ENCODE assay signal across 8 mouse cellular contexts in the genomic region with DNA sequence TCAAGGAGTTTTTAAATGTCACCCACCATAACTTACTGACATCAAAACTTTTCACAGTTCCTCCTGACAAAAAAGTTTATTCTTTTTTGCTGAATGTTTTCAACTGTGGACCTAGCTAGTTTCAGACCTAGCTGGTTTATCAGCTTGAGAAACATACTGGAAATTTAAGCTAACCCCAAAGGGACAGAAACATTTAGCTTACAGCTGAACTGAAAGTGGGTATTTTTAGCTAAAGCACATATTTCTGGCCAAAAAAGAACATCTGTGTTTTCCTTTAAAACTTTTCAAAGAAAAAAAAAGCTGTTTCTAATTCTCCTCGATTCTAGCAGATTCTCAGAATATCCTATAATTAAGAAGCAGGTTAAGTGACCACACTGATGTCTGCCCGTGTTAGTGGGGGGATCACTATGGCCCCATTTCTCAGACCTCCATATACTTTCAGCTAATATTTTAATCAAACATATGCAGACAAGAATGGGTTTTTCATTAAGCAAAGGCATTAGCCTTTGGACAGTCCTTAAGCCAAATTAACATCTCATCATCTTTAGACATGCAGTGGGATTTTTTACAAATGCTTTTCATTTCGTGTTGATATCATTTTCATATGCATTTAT. TPM values are rescaled to one million over a fixed set of nuclear protein-coding genes. Genes with fewer than 3 reads are reported as not detected.
DNase-seq lines count a peak whose midpoint lies in the region; ATAC-seq and TF ChIP-seq lines count a peak whose summit lies in the region.

No protein-coding gene starts in this region.

- in situ Hi-C loops in CH12.LX (cut with MboI; ENCODE audit: low pct_ligation_motif_present, low pct_unique_long_range_greater_than_20kb, low sequenced_read_pairs), result loop anchor here (10.0 kb wide), 1 partner anchor 52 kb away; no protein-coding TSS in a partner anchor

- TF ChIP-seq CTCF in gastrocnemius, adult 2 months (IDR thresholded peaks at IDR 0.05), result no peak
- no peak for TF ChIP-seq CTCF in CH12.LX (conservative IDR thresholded peaks at IDR 0.05 in 1 of 2, IDR thresholded peaks at IDR 0.05 in 1 of 2; ENCODE audit: low read depth in 2 of 2, low read length in 2 of 2)

- TF ChIP-seq EP300 in CH12.LX (IDR thresholded peaks at IDR 0.05; ENCODE audit: low read length), result peak; percentile 89

- peak overlapping the region; percentile 98 for H3K4me3 ChIP-seq in gastrocnemius, adult 2 months
- H3K4me3 ChIP-seq in CH12.LX (replicated peaks in 1 of 3; ENCODE audit: low read depth in 2 of 3, low read length in 2 of 3, poor library complexity in 1 of 3), result peak overlapping the region; percentile 55 to 88 (median 83)
- peak overlapping the region; percentile 31 for H3K4me3 ChIP-seq in heart, embryonic 16.5 days (ENCODE audit: low read length)
- peak overlapping the region; percentile 86 for H3K4me3 ChIP-seq in liver, embryonic 15.5 days (replicated peaks)

- 39% methylated on average over 3 of the region's 3 CpGs for WGBS in heart, embryonic 16.5 days
- WGBS in liver, embryonic 15.5 days (ENCODE audit: insufficient replicate concordance), result 30% methylated on average over 3 of the region's 3 CpGs

- TF ChIP-seq POLR2A in CH12.LX (IDR thresholded peaks at IDR 0.05; ENCODE audit: low read depth, low read length), result no peak

- ATAC-seq in heart, embryonic 16.5 days (replicated peaks; ENCODE audit: extremely low read depth, insufficient read depth, low FRiP score), result no peak
- no peak for ATAC-seq in liver, embryonic 15.5 days (ENCODE audit: insufficient read depth)
- ATAC-seq in erythroid progenitor cell, adult 5-6 weeks (replicated peaks; ENCODE audit: low FRiP score, poor library complexity, severe bottlenecking), result no peak

- peak overlapping the region; percentile 100 for H3K27ac ChIP-seq in gastrocnemius, adult 2 months
- H3K27ac ChIP-seq in CH12.LX (ENCODE audit: insufficient read depth, low read depth), result peak overlapping the region; percentile 57; the same call in 1 of the 2 replicates
- no peak overlapping the region for H3K27ac ChIP-seq in heart, embryonic 16.5 days (ENCODE audit: low read length)
- H3K27ac ChIP-seq in liver, embryonic 15.5 days (replicated peaks), result peak overlapping the region; percentile 99

- peaks cover 3 to 7% of the 10 kb centered on the region in 2 experiments for H3K36me3 ChIP-seq in CH12.LX (replicated peaks in 1 of 2; ENCODE audit: control insufficient read depth in 1 of 2, insufficient read depth in 1 of 2, low read length in 1 of 2)
- no peaks in the 10 kb centered on the region; the same call in 1 of the 2 replicates for H3K36me3 ChIP-seq in heart, embryonic 16.5 days (ENCODE audit: control insufficient read depth, insufficient read depth)
- H3K36me3 ChIP-seq in liver, embryonic 15.5 days (replicated peaks), result peaks cover 6% of the 10 kb centered on the region

- H3K27me3 ChIP-seq in CH12.LX (replicated peaks), result no peaks in the 10 kb centered on the region
- no peaks in the 10 kb centered on the region for H3K27me3 ChIP-seq in heart, embryonic 16.5 days (ENCODE audit: control insufficient read depth, insufficient read depth, low read length)
- no peaks in the 10 kb centered on the region for H3K27me3 ChIP-seq in liver, embryonic 15.5 days

- peak overlapping the region; percentile 82 for H3K4me2 ChIP-seq in CH12.LX (ENCODE audit: insufficient read depth, low read depth, poor library complexity, severe bottlenecking)
- H3K4me2 ChIP-seq in heart, embryonic 16.5 days (ENCODE audit: low read depth, low read length), result peak overlapping the region; percentile 89
- peak overlapping the region; percentile 76 for H3K4me2 ChIP-seq in liver, embryonic 15.5 days

- no peak for TF ChIP-seq RAD21 in CH12.LX (IDR thresholded peaks at IDR 0.05; ENCODE audit: low read depth, low read length)

- H3K9me3 ChIP-seq in CH12.LX (replicated peaks; ENCODE audit: low read length), result no peaks in the 10 kb centered on the region
- no peaks in the 10 kb centered on the region for H3K9me3 ChIP-seq in heart, embryonic 16.5 days (replicated peaks; ENCODE audit: control insufficient read depth, low read length)
- H3K9me3 ChIP-seq in liver, embryonic 15.5 days (replicated peaks), result no peaks in the 10 kb centered on the region

- peaks cover 2 to 27% of the 10 kb centered on the region in 2 experiments; a peak in 3 of 4 replicates for H3K4me1 ChIP-seq in CH12.LX (ENCODE audit: control insufficient read depth in 1 of 2, insufficient read depth in 2 of 2)
- H3K4me1 ChIP-seq in heart, embryonic 16.5 days (ENCODE audit: control insufficient read depth, insufficient read depth, low read length), result peaks cover 24% of the 10 kb centered on the region
- H3K4me1 ChIP-seq in liver, embryonic 15.5 days (replicated peaks), result peaks cover 45% of the 10 kb centered on the region

- H3K79me2 ChIP-seq in CH12.LX (replicated peaks; ENCODE audit: control insufficient read depth, extremely low read depth, insufficient read depth, poor library complexity, severe bottlenecking), result peaks cover 52% of the 10 kb centered on the region

- H3K9ac ChIP-seq in CH12.LX (ENCODE audit: insufficient read depth, low read depth), result peak overlapping the region; percentile 88
- H3K9ac ChIP-seq in heart, embryonic 16.5 days (ENCODE audit: low read length), result peak overlapping the region; percentile 93
- peak overlapping the region; percentile 99 for H3K9ac ChIP-seq in liver, embryonic 15.5 days

- dilution Hi-C loops in CH12.LX (cut with MboI; ENCODE audit: extremely low pct_ligation_motif_present, extremely low pct_unique_long_range_greater_than_20kb, low sequenced_read_pairs), result no loop called here

- no peak for DNase-seq in gastrocnemius, adult 2 months
- no peak for DNase-seq in gastrocnemius, adult 18-20 months (ENCODE audit: low spot score)
- no peak for DNase-seq in CH12.LX (ENCODE audit: extremely low read depth)
- no peak for DNase-seq in adrenal gland, adult 18-20 months (ENCODE audit: low spot score in 2 of 2)
- no peak for DNase-seq in adrenal gland, adult 8-10 months

- intact Hi-C loops in gastrocnemius, adult 2 months (cut with DNase I), result loop anchor here (2.0 kb wide), 3 partner anchors 62 to 112 kb away; no protein-coding TSS in a partner anchor

TF ChIP-seq in CH12.LX, 34 proteins besides CTCF, POLR2A, EP300 and RAD21 (continues in another document):
- TF ChIP-seq SMC3 (IDR thresholded peaks at IDR 0.05; ENCODE audit: low read depth, low read length), result no peak
- no peak for TF ChIP-seq ELF1 (IDR thresholded peaks at IDR 0.05; ENCODE audit: low read depth, low read length)
- no peak for TF ChIP-seq USF2 (conservative IDR thresholded peaks at IDR 0.05; ENCODE audit: low read depth, low read length)
- TF ChIP-seq HCFC1 (IDR thresholded peaks at IDR 0.05; ENCODE audit: low read depth, low read length), result no peak; the same call in 1 of the 2 replicates
- no peak for TF ChIP-seq USF1 (IDR thresholded peaks at IDR 0.05; ENCODE audit: low read depth, low read length)
- TF ChIP-seq GABPA (IDR thresholded peaks at IDR 0.05; ENCODE audit: insufficient replicate concordance, low read depth, low read length), result no peak
- TF ChIP-seq CHD1 (IDR thresholded peaks at IDR 0.05; ENCODE audit: low read depth, low read length), result peak; percentile 83; the same call in 1 of the 2 replicates
- peak; percentile 42; the same call in 1 of the 2 replicates for TF ChIP-seq MAFK (IDR thresholded peaks at IDR 0.05; ENCODE audit: insufficient replicate concordance, low read length)
- peak; percentile 41 for TF ChIP-seq JUN (IDR thresholded peaks at IDR 0.05; ENCODE audit: insufficient read depth, low read depth, low read length)
- 0 out of 2 replicates have a peak, but pooled peaks have one; percentile 37 for TF ChIP-seq E2F4 (IDR thresholded peaks at IDR 0.05; ENCODE audit: insufficient replicate concordance, low read depth, low read length)
- TF ChIP-seq PAX5 (IDR thresholded peaks at IDR 0.05; ENCODE audit: low read length), result no peak
- TF ChIP-seq BHLHE40 (IDR thresholded peaks at IDR 0.05; ENCODE audit: low read depth, low read length), result peak; percentile 52
- TF ChIP-seq TCF12 (IDR thresholded peaks at IDR 0.05; ENCODE audit: low read depth, low read length), result peak; percentile 73; the same call in 1 of the 2 replicates
- peak; percentile 83 for TF ChIP-seq ETS1 (conservative IDR thresholded peaks at IDR 0.05; ENCODE audit: low read depth, low read length)
- 0 out of 2 replicates have a peak, but pooled peaks have one; percentile 35 for TF ChIP-seq TBP (conservative IDR thresholded peaks at IDR 0.05; ENCODE audit: low read depth, low read length)
- peak; percentile 84 for TF ChIP-seq IRF4 (IDR thresholded peaks at IDR 0.05; ENCODE audit: low read depth, low read length)
- peak; percentile 77; the same call in 1 of the 2 replicates for TF ChIP-seq SIN3A (IDR thresholded peaks at IDR 0.05; ENCODE audit: low read length)
- TF ChIP-seq NRF1 (IDR thresholded peaks at IDR 0.05; ENCODE audit: low read depth, low read length), result no peak
- peak; percentile 63 for TF ChIP-seq JUND (conservative IDR thresholded peaks at IDR 0.05; ENCODE audit: low read depth, low read length)
- no peak for TF ChIP-seq CHD2 (IDR thresholded peaks at IDR 0.05; ENCODE audit: low read length)
- TF ChIP-seq MYC (IDR thresholded peaks at IDR 0.05; ENCODE audit: low read depth, low read length), result no peak; the same call in 1 of the 2 replicates
- no peak for TF ChIP-seq MAZ (IDR thresholded peaks at IDR 0.05; ENCODE audit: low read depth, low read length)
- peak; percentile 84 for TF ChIP-seq ZNF384 (IDR thresholded peaks at IDR 0.05; ENCODE audit: low read depth, low read length)
- no peak for TF ChIP-seq ZKSCAN1 (IDR thresholded peaks at IDR 0.05; ENCODE audit: borderline replicate concordance, low read depth, low read length)
- TF ChIP-seq POLR2AphosphoS2 (IDR thresholded peaks at IDR 0.05; ENCODE audit: low read depth, low read length), result no peak
- TF ChIP-seq NELFE (IDR thresholded peaks at IDR 0.05; ENCODE audit: low read depth, low read length), result no peak
- no peak; the same call in 1 of the 2 replicates for TF ChIP-seq MXI1 (IDR thresholded peaks at IDR 0.05; ENCODE audit: low read depth, low read length)

RNA-seq across cellular contexts. Expression of a gene that starts 10.9 kb away (rescaled TPM):
- total RNA-seq in gastrocnemius, adult 2 months (2021), result 100 to 1,000 TPM; 167 to 341 TPM
- 100 to 1,000 TPM; 220 to 252 TPM for total RNA-seq in gastrocnemius, adult 18-20 months (2021)
- 18.3 and 33.5 TPM in 2 replicates for total RNA-seq in CH12.LX (2012; rRNA removed)
- total RNA-seq in CH12.LX (2014; rRNA removed), result 60.5 and 60.8 TPM in 2 replicates
- 30.9 and 40.7 TPM in 2 replicates for polyA plus RNA-seq in CH12.LX (2012; ENCODE audit: insufficient read length, low read depth)
- 25.4 and 28.8 TPM in 2 replicates for polyA plus RNA-seq in heart, embryonic 16.5 days (2015; fragmentation: Nextera tagmentation; extraction: Ambion mirVana)
- polyA plus RNA-seq in liver, embryonic 15.5 days (2015; fragmentation: Nextera tagmentation; extraction: Ambion mirVana), result 64.7 and 73.0 TPM in 2 replicates
- total RNA-seq in adrenal gland, adult 18-20 months (2021), result 10 to 100 TPM; 17.1 to 37.9 TPM
- 249 and 306 TPM in 2 replicates for total RNA-seq in erythroid progenitor cell, adult 5-6 weeks (2015; ENCODE audit: low replicate concordance)
- 276 and 286 TPM in 2 replicates for total RNA-seq in erythroid progenitor cell, adult 5-6 weeks (2017; ENCODE audit: low replicate concordance)
- 10 to 100 TPM; 19.5 to 61.3 (median 25.4) TPM for total RNA-seq in adrenal gland, adult 8-10 months (2022)

Comparison
In these comparisons a context has a peak if more than half of its experiments do, and no peak if none do; other contexts are left out.
1. H3K4me3 ChIP-seq: peak in every context shown above with its lines; median percentile 98 in gastrocnemius, adult 2 months; 86 in liver, embryonic 15.5 days; 83 in CH12.LX; 31 in heart, embryonic 16.5 days.